Mouse (Mus musculus): ENCODE data around the gene Snf8.

Gene Snf8

DNA sequence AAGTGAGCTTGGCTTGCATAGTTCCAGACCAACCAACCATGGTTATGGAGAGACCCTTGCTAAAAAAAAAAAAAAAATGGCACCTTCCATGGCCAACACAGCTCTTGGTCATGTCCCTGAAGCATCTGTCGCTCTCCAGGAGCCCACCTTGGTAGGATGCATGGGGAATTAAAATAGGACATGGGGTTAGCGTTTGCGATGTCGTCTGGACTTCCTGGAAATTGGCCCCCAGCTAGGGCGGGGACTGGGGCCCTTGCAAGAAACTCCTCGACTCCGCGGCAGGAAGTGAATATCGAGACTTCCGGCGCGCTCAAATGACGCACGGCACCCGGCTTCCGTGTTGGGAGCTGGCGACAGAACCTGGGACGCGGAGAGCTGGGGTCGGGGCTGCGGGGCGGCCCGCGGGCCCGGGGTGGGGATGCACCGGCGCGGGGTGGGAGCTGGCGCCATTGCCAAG is at the start of gene Snf8:
Gene Snf8 (plus strand): TSS at position 290 of the 457 bp plus-strand sequence.
- peak; percentile 97 for DNase-seq (ENCODE audit: low read depth, low spot score)

DNA sequence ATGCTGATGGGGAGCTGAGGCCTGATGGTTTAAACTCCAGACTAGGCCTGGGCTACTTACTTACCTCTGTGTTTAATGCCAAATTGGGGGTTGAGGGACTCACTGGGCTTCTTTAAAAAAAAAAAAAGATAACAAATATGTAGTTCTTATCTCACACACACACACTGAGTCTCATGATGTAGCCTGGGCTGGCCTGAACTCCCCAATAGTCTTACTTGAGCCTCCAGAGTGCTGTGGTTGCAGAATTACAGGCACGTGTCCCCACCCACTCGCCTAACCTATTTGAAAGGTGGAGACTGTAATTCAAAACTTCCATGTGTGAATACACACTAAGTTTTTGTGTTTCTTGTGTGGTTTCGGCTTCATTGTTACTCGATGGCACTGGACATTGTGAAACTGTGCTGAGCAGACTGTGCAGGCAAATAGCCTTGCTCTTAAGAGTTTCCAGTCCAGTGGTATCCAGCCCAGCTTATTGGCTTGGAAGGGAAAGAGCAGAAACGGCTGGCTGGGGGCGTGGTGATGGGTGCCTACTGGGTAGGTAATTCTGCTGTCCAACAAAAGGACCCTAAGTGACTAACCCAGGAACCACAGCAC is 46.7 kb upstream of the Snf8 start:
- DNase-seq (ENCODE audit: low read depth, low spot score): no peak

DNA sequence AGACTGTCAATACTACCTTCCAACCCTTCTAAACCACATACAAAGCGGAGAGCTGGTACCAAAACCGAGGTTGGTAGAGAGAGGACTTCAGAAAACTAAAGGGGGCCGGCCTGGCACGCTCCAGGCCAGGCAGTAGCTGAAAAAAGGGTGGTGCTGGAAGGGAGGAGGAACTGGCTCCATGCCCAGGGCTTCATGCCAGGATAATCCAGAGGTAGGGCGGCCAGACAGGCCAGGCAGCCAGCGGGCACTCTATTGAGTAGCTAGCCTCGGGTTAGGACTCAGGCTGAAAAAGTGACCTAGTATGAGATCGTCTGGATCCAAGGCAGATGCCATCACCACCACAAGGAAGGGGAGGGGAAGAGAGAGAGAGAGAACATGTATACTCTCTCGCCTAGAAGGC is 46.2 kb upstream of the Snf8 start:
- DNase-seq (ENCODE audit: low read depth, low spot score): no peak

DNA sequence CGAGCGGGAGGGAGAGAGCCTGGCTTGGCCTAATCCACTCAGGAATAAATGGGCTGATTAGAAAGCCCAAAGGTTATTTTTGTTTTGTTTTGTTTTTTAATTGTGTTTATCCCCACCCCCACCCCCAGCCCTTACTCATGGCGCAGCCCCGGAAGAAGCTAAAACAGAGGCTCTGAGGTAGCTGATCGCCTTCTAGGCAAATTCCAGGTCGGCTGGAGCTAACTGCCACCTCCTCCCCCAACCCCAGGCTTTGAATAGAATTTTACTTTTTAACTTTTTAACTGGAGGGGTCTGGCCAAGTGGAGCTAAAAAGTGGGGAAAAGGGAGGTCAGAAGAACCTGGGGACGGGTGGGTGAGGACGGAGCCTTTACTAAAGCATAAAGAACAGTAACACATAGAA is 44.8 kb upstream of the Snf8 start:
- no peak for DNase-seq (ENCODE audit: low read depth, low spot score)

DNA sequence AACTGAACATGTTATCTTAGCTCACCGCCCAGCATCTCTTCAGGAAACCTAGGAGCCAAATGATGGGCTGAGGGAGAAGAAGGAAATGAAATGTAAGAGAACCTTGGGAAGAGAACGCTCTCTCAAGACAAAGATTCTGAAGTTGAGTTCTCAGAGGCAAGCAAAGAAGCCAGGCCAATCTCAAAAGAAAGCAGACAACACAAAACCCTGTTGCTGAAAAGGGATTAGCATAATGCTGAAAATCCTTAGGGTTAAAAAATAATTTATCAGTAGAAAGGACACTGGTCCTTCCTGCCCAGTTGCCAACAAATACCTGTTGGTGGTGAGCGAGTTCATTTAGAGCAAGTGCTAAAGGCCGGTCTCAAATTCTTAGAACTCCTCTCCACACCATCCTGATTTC is 44.3 kb upstream of the Snf8 start:
- no peak for DNase-seq (ENCODE audit: low read depth, low spot score)

DNA sequence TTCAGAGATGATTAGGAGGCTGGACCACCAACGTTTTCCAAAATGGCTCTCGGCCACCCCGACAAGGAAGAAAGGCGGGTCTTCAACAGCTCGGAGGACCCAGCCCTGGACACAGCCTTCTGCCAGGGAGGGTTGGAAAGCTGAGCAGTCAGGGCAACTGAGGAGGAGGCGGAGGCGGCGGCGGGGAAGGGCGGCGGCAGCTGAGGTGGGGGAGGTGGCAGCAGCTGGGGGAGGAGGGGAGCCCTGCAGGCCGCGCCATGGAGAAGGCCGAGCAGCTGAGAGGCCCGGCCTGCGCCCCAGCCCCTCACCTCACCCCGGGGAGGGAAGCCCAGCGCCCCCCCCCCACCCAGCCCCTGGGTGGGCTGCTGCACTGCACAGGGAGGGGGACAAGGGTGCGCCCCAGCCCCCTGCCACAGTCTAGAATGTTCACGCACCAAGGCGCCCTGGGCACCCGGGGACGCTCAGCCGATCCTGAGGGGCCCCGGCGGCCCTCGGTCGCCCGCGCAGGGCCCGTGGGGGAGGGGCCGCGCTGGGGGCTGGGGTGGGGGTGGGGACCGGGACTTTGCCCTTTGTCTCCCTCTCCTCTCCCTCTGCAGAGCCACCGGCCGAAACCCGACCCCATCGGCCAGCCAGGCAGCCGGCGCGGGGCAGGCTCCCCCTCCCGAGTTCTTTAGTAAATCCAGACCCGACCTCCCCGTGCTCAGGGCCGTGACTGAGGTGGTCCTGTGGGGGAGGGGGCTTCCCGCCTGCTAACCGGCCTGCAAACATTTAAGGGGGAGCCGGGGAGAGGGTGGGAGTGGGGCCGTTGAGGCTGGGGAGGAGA is 43.6 kb upstream of the Snf8 start:
- peak; percentile 83 for DNase-seq (ENCODE audit: low read depth, low spot score)

DNA sequence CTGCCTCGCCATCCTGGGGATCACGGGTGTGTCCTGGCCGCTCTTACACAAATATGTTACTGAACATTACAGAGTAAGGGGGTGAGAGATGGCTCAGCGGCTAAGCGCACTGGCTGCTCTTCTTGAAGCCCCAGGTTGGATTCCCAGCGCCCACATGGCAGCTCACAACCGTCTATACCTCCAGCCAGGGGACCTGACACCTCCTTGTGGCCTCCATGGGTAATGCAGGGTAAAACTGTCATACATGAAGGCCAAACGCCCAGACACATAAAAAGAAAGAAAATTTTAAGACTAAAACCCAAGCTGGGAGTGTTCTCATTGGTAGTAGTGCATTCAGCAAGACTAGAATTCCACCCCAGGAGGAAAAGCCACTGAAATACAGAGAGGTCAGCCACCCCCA is 40.5 kb upstream of the Snf8 start:
- peak; percentile 76 for DNase-seq (ENCODE audit: low read depth, low spot score)

DNA sequence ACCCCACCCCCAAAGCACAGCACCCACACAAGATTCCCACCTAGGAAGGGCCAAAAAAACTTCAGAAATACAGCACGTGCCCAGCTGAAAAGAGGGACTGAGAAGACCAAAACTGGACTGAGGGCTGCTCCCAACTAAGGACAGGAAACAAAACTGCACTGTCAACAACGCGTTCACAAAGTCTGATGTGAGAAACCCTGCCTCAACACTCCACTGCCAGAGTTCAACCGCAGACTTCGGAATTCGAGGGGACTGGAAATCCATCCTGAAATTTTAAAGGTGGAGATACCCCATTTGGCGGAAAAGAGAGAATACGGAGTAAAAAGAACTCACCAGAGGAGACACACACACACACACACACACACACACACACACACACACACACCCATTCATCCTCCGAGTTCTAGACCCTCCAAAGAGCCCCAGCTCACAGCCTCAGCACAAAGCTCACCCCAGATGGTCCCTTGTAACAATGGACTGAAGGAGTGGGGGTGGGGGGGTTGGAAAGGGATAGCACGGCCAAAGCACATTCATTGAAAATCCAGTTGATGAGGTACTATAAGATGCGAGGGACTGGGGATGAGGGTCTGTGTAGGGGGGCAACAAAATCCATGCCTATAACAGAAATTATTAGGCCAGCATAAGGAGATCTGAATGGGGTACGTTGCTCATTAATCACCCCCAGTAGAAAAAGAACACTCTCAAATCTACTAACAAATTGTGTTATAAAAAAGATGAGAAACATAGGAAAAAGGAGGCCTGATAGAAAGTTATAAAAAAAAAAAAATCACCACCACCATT is 31.4 kb upstream of the Snf8 start:
- no peak for DNase-seq (ENCODE audit: low read depth, low spot score)

DNA sequence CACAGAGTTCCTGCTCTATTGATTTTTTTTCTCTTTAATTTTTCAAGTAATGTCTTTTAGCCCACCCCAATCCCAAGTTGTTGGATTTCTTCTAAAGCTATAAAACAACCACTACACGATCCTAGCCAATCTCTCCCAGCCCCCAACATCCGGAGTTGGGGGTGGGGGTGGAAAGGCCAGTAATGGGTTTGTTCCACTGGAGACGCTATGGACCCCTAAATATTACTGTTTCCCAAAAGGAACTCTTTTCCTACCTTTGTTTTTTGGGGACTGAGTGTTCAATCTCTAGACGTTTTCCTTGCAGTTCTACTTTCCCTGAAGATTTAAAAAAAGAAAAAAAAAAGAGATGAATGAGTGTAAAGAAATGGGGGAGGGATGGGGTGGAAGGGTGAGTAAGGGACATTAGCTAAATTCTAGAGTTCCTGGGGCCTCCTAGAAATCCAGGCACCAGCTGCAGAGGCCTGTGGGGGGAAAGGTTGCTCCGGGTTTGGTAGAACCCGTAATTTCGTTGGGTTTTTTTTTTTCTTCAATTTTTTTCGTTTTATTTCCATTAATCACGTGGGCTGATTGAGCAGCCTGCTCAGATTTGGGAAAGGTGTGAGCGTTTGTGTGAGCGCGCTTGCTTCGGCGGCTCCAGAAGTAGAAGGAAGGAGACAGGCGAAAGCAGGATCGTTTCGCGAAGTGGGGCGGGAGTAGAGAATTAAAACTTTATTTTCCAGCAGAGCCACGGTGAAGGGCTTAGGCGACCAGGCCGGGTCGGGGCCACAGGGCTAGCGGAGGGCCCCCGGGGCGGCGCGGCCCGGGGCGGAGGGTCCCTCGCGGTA is 30.5 kb upstream of the Snf8 start:
- DNase-seq (ENCODE audit: low read depth, low spot score): peak; percentile 43

DNA sequence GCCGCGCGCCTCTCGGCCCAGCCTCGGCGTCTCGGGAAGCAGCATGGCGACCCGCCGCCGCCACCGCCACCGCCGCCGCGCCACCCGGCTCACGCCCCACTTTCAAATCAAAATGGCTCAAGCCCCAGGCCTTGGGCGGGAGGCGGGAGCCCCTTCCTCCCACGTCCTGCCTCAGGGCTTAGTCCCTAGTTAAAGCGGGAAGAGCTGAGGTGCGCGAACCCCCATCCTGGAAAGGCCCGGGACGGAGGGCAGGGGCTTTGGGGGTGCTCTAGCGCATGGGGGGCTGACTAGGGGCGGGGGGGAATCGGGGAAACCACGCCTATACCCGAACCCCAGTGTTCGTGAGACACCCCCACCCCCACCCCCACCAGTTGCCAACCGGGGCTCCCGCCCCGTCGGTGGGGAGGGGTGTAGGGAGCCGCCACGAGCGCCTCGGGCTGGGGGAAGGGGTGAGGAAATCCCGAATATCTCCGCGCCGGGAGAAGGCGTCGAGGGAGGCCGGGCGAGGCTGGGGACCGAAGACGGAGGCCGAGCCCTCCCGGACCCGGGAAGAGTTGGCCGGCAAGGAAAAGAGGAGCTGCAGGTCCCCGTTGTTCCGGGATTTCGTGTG is 29.8 kb upstream of the Snf8 start:
- peak; percentile 56 for DNase-seq (ENCODE audit: low read depth, low spot score)

DNA sequence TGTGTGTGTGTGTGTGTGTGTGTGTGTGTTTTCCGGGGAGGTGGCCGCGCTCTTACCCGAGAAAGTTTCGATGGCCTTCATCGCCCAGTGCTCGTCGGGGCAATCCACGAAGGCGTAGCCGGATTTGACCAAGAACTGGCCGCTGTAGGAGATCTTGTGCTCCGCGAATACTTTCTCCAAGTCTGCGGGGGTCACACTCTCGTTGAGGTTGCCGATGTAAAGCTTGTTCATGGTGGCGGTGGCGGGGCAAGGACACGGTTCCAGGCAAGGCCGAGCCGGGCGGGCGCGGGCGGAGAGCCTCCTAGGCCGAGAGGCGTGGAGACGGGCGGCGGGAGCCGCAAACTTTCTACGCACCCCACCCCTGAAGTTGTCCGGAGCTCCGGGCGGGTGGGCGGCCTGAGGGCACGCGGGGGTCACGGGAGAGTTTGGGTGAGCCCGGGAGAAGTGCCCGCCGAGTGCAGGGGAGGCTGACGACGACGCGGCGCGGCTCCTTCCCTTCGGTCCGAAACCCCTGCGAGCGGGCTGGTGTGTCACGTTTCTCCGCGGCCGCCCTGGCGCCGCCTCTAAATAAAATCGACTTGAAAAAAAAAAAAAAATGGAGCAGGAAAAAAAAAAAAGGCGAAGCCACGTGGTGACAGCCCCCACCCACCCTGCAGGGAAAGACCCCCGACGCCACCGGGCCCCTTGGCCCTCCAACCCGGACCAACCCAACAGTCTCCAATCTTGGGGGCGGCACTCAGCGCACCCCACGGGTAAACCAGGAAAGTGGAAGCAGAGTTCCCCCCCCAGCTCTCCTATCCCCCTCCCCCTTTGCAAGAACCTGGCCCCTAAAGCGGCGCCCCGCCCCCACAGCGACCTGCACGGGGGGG is 29.0 kb upstream of the Snf8 start, which contains the start of gene Igf2bp1:
Gene Igf2bp1 (minus strand): TSS at position 538 of the 869 bp plus-strand sequence.
- DNase-seq (ENCODE audit: low read depth, low spot score): peak; percentile 84

DNA sequence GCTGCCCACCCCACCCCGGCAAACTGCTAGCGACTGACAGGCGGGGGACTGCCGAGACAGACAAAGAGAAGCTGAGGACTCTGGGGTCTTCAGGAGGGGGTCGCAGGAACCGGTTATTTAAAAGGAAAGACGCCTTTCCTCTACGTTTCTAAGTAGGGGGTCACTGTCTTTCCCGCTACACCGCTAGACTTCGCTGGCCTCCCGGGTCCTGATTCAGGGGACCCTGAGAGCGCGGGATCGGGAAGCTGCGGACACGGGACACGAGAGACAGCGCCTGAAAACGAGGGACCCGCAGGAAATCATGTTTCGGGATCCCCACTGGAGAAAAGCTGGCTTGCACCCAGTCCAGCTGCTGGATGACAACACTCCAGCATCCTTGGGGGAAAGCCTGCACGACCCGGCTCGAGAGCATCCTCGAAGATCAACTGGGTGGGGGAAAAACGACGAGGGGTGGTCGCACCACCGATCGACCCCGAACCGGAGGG is 28.3 kb upstream of the Snf8 start:
- peak; percentile 85 for DNase-seq (ENCODE audit: low read depth, low spot score)

DNA sequence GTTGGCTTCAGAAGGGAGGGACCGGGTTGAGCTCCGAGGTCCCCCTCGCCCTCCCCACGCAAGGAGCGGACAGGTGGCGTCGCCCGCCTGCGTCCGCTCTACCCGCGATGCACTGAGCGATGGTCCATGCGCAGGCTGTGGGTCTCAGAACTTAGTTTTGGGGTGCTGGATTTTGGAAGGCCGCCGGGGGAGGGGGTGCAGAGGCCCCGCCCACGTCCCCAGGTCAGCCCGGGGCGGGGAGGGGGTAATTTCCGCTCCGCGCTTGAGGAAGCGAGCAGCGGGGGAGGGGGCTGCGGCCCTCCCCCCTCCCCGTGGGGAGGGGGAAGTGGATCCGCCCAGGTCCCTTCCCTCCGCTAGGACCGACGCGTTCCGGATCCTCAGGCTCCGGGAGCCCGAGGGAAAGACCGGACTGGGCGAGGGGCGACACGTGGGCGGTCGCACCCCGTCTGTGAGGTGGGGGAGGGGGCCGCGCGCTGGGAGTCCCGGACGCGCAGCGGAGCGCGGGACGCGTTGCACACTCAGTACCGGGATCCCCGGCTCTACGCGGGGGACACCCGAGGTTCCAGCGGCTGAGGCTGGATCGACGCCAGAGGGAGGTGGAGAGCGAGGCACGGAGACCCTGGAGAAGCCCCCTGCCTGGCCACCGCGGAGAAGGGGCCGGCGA is 27.7 kb upstream of the Snf8 start:
- peak; percentile 95 for DNase-seq (ENCODE audit: low read depth, low spot score)

DNA sequence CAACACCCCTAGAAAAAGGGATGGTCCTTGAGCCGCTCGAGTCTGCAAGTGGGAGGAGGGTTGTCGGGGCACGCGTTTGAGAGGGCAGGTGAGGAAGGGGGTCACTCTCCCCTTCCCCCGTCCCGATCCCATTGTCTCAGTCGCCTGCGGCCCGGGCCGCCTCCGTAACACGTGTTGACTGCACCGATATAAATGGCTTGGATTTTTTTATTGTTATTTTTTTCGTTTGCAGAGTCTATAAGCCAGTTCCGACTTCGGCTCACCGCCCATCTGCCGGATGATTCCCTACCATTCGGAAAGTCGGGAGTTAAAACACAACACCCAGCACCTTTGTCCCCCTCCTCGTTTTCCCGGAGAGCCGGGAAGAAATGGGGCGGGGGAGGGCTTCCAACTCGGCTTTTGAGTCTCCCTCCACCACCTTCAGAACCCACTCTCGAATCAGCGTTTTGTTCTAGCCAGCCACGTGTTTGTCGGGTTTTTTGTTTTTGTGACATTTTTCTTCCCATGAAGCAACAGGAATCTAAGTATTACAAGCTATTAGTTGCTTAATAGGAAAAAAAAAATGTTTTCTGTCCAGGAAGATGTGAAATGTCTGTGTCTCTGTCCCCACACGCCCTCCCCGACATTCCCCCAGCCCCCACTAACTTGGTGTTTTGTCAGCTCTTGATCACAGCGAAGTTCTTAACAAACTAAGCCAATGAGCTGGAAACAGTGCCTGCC is 27.0 kb upstream of the Snf8 start:
- DNase-seq (ENCODE audit: low read depth, low spot score): peak; percentile 89

DNA sequence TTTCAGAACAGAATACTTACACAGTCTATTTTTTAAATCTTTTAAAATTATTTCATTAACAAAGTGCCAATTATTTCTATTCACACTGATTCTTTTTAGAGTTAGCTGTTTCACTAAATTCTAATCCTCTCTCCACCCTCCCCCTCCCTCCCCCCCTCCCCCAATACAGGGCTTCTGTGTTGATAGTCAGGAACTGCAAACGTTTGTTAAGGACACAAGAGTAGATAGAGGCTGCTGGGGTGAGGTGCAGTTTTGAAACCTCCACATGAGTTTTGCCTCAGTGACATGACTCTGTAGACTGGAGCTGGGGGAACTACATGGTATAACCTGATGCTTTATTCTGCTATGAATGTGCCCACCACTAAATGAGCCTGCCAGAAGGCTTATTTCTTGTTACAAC is 25.9 kb upstream of the Snf8 start:
- peak; percentile 44 for DNase-seq (ENCODE audit: low read depth, low spot score)

DNA sequence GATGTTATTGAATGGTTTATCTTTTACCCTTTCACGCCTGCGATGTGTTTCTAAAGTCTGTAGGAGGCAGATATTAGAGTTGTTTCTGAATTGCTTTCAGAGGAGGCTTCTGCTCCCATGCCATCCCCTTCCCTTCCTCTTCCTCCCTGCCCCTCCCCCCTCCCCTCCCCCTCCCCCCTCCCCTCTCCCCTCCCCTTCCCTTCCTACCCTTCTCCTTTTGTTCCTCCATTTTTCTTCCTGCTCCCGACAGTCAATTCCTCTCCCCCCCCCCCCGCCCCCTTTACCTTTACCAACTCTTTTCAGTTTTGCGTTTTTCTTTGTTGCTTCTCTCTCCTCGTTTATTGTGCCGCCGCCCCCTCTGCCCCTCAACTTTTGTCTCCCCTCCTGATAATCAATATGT is 22.7 kb upstream of the Snf8 start:
- DNase-seq (ENCODE audit: low read depth, low spot score): no peak

DNA sequence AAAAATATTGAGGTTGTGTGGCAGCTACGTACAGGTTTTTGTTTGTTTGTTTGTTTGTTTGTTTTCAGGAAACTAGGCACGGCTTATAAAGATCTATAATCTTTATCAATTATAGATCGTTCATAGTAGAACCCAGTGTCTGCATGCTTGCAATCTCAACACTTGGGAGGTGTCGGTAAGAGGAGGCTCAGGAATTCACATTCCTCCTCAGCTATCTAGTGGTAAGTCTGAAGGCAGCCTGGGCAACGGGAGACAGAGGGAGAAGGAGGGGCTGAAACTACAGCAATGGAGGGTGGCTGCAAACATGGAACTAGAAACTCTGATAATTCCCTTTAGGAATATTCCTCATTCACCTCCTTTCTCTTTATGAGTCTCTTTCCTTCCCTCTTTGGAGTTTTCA is 19.3 kb upstream of the Snf8 start:
- DNase-seq (ENCODE audit: low read depth, low spot score): peak; percentile 59

DNA sequence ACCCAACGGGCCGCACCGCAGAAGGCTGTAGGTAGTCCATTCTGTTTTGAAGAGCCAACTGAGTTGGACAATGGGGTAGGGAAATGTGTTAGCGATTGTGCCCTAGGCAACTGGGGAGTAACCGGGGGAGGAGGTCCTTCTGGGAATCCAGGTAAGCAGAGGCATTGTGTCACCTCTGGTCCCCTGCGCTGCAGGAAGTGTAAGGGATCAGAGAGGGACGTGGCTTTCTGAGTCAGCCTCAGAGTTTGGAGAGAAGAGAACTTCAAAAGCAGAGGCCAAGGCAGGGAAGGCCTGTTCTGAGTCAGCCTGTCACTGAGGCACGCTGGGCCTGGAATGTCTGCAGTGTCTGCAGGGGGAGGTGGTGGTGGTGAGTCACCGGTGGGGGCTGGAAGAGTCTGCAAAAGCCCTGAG is 16.7 kb upstream of the Snf8 start:
- peak; percentile 97 for DNase-seq (ENCODE audit: low read depth, low spot score)

DNA sequence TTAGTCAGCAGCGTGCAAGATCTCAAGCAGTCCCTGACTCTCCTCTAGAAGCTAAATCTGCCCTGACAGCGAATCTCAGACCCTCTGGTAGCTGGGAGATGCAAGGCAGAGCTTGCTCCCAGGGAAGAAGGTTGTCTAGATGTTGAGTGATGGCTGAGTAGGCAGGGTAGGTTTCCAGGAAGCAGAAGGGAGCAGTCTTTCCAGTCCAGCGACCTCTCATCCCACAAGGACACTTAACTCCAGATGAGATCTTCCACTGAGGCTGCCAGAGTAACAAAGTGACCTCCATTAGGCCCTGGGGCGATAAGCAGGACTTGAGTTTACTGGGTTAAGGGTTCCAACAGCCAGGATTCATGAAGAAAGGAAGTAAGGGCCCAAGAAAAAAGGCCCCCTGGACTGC is 14.1 kb upstream of the Snf8 start:
- no peak for DNase-seq (ENCODE audit: low read depth, low spot score)
